Mouse (Mus musculus): Measurements from ENCODE around the gene Prkce. TPM values are rescaled to one million over a fixed set of nuclear protein-coding genes. Genes with fewer than 3 reads are reported as not detected.

The Prkce gene
- total and polyA plus RNA-seq, 2 experiments from 2014 or later = 50.8 to 55.8 TPM

DNA sequence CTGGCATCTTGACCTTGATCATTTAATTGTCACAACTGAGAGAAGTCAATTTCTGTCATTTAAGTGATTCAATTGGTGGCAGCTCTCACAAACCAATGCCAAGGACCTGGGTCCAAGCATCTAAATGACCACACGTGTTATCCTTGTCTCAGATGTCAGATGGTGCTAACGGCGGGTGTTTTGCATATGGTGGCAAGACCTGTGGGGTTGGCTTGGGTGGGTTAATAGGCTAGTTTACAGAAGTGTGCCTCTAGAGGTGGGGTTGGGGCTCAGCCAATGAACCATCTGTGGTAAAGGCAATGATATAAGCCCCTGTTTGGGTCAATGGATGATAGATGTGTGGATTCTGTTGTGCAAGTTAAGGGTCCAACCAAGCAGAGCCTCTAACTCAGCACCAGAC lies 403.7 kb downstream of the Prkce start:
- no peak for ATAC-seq
- WGBS = 88% methylated on average over 3 of the region's 3 CpGs
- no peak for DNase-seq (ENCODE audit: low spot score)
- Histone ChIP-seq H3K36me3 (ENCODE audit: insufficient read depth, low read length) (no peaks in the 10 kb centered on the region), H3K4me2 (ENCODE audit: low read depth, low read length) (no peak overlapping the region), H3K27me3 (ENCODE audit: insufficient read depth, low read length) (no peaks in the 10 kb centered on the region), H3K4me3 (ENCODE audit: low read length) (no peak overlapping the region), H3K9ac (replicated peaks; ENCODE audit: low read length) (no peak overlapping the region), H3K27ac (no peak overlapping the region), H3K4me1 (ENCODE audit: insufficient read depth, low read length) (no peaks in the 10 kb centered on the region), H3K9me3 (ENCODE audit: low read length) (no peaks in the 10 kb centered on the region)
- no peak for TF ChIP-seq CTCF (IDR thresholded peaks at IDR 0.05; ENCODE audit: low read depth)

DNA sequence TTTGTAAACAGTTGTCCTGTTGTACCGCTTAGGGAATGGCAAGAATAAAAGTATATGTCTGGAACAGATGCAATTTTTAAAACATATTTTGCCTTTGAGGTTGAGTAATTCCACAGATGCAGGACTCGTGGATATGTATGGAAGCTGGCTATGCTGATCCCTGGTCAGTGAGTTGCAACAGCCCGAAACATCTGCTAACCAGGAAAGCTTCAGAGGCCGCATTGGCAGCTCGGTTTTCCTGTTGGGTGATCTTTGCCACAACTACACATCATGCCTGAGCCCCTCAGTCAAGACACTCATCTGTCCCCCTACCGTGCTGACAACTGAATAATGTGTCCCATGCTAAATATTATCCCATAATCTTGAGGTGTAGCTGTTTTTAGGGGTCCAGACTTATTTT lies 404.6 kb downstream of the Prkce start:
- Histone ChIP-seq H3K4me3 (ENCODE audit: low read length) (no peak overlapping the region), H3K9ac (replicated peaks; ENCODE audit: low read length) (no peak overlapping the region), H3K36me3 (ENCODE audit: insufficient read depth, low read length) (no peaks in the 10 kb centered on the region), H3K9me3 (ENCODE audit: low read length) (no peaks in the 10 kb centered on the region), H3K4me2 (ENCODE audit: low read depth, low read length) (no peak overlapping the region), H3K4me1 (ENCODE audit: insufficient read depth, low read length) (no peaks in the 10 kb centered on the region), H3K27ac (no peak overlapping the region), H3K27me3 (ENCODE audit: insufficient read depth, low read length) (no peaks in the 10 kb centered on the region)
- no peak for DNase-seq (ENCODE audit: low spot score)
- WGBS = 90% methylated on average over 6 of the region's 6 CpGs
- no peak for ATAC-seq
- TF ChIP-seq CTCF (IDR thresholded peaks at IDR 0.05; ENCODE audit: low read depth) = no peak

DNA sequence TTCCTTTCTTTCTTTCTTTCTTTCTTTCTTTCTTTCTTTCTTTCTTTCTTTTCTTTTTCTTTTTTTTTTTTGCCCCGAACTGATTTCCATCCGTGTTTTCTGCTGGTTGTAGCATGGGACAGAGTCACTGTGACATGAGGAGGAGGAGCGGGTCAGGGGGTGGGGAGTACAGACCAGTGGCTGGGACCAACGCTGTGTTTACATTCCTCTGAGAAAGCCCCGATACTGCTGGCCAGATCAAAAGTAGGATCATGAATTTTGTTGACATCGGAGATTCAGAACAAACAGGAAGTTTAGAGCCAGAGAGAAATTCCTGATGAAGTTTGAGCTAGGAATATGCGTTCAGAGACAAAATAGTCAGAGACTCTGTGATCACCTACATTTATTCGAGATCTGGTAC lies 405.0 kb downstream of the Prkce start:
- Histone ChIP-seq H3K36me3 (ENCODE audit: insufficient read depth, low read length) (no peaks in the 10 kb centered on the region), H3K4me3 (ENCODE audit: low read length) (no peak overlapping the region), H3K4me1 (ENCODE audit: insufficient read depth, low read length) (no peaks in the 10 kb centered on the region), H3K27ac (no peak overlapping the region), H3K9me3 (ENCODE audit: low read length) (no peaks in the 10 kb centered on the region), H3K27me3 (ENCODE audit: insufficient read depth, low read length) (no peaks in the 10 kb centered on the region), H3K4me2 (ENCODE audit: low read depth, low read length) (no peak overlapping the region), H3K9ac (replicated peaks; ENCODE audit: low read length) (no peak overlapping the region)
- ATAC-seq = no peak
- no peak for TF ChIP-seq CTCF (IDR thresholded peaks at IDR 0.05; ENCODE audit: low read depth)
- no peak for DNase-seq (ENCODE audit: low spot score)
- 82% methylated on average over 8 of the region's 8 CpGs for WGBS

DNA sequence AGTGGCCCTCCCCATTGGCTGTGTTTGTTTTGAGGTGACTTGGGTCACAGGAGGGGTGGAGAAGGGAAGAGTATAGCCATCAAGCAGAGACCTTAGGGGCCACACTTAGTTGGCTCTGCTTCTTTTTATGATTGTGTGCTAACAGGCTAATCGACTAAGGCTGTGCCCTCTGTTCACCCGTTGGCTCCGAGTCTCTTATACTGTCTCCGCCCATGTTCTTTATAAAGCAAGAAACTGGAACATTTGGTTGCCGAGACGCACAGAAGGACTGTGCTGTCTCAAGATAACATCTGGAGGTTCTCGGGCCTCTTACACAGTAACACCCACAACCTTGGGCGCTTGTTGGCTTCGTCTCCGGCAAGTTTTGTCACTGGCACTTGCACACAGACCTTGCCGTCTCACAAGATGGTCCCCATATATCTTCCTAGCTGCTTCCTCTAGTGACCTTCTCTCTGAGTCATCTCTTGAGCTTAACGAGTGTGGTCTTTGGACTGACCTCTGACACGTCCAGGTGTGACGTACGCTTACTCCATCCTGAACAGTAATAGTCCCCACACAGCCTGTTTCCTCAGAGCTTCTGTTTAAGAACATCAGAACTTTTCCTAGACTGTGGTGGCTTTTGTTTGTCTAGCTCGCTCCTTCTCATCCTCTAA lies 406.1 kb downstream of the Prkce start:
- H3K27ac ChIP-seq = no peak overlapping the region
- no peak overlapping the region for H3K4me2 ChIP-seq (ENCODE audit: low read depth, low read length)
- H3K4me1 ChIP-seq (ENCODE audit: insufficient read depth, low read length) = no peaks in the 10 kb centered on the region
- 82% methylated on average over 16 of the region's 16 CpGs for WGBS
- no peak overlapping the region for H3K9ac ChIP-seq (replicated peaks; ENCODE audit: low read length)
- no peaks in the 10 kb centered on the region for H3K27me3 ChIP-seq (ENCODE audit: insufficient read depth, low read length)
- H3K4me3 ChIP-seq (ENCODE audit: low read length) = no peak overlapping the region
- TF ChIP-seq CTCF (IDR thresholded peaks at IDR 0.05; ENCODE audit: low read depth) = no peak
- H3K9me3 ChIP-seq (ENCODE audit: low read length) = no peaks in the 10 kb centered on the region
- ATAC-seq = no peak
- H3K36me3 ChIP-seq (ENCODE audit: insufficient read depth, low read length) = no peaks in the 10 kb centered on the region
- DNase-seq (ENCODE audit: low spot score) = no peak

DNA sequence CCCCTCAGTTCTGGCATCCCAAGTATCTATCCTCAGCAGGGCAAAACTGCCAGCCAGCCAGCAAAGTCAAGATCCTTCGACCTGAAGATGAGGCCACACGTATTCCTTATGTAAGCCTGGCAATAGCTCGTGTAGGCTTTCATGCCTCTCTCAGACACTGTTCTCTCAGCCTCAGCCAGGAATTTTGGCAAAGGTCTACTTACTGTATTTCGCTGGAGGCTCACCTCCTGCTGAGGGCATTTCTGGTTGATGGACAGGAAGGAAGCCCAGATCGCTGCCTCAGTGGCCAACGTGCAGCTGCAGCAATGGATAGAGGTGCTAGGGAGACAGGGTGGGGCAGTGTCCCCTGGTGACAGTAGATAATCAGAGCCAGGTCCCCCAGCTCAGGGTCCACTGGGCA lies 413.1 kb downstream of the Prkce start:
- no peak for DNase-seq (ENCODE audit: low spot score)

DNA sequence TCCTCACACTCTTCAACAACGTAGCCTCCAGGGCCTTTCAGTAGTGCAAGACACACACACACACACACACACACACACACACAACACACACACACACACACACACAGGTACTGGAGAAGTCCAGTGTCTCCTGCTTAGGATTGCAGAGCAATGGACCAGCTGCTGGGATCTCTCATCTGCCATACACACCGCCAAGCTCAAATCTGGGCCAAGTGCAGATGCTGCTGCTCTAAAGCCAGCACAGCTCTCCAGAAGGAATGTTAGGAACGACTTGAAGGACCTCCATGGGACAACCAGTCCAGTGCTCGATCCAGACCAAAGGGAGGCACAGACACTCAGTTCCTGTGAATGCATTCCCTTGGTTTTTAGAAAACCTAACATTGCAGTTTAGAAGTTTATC lies 414.8 kb downstream of the Prkce start:
- Histone ChIP-seq H3K4me1 (ENCODE audit: insufficient read depth, low read length) (no peaks in the 10 kb centered on the region), H3K9me3 (ENCODE audit: low read length) (no peaks in the 10 kb centered on the region), H3K4me2 (ENCODE audit: low read depth, low read length) (no peak overlapping the region), H3K36me3 (ENCODE audit: insufficient read depth, low read length) (no peaks in the 10 kb centered on the region), H3K27me3 (ENCODE audit: insufficient read depth, low read length) (no peaks in the 10 kb centered on the region), H3K27ac (no peak overlapping the region), H3K4me3 (ENCODE audit: low read length) (no peak overlapping the region), H3K9ac (replicated peaks; ENCODE audit: low read length) (no peak overlapping the region)
- 78% methylated on average over 4 of the region's 4 CpGs for WGBS
- DNase-seq (ENCODE audit: low spot score) (no peak), ATAC-seq (no peak)
- no peak for TF ChIP-seq CTCF (IDR thresholded peaks at IDR 0.05; ENCODE audit: low read depth)

More for the DNA sequence above, 413.1 kb downstream of the Prkce start:
- H3K4me3 ChIP-seq (ENCODE audit: low read length) = no peak overlapping the region
- H3K36me3 ChIP-seq (ENCODE audit: insufficient read depth, low read length) = no peaks in the 10 kb centered on the region
- H3K27ac ChIP-seq = no peak overlapping the region
- ATAC-seq = no peak
- H3K27me3 ChIP-seq (ENCODE audit: insufficient read depth, low read length) = no peaks in the 10 kb centered on the region
- 49% methylated on average over 6 of the region's 6 CpGs for WGBS
- no peaks in the 10 kb centered on the region for H3K9me3 ChIP-seq (ENCODE audit: low read length)
- H3K9ac ChIP-seq (replicated peaks; ENCODE audit: low read length) = no peak overlapping the region
- TF ChIP-seq CTCF (IDR thresholded peaks at IDR 0.05; ENCODE audit: low read depth) = no peak
- no peaks in the 10 kb centered on the region for H3K4me1 ChIP-seq (ENCODE audit: insufficient read depth, low read length)
- no peak overlapping the region for H3K4me2 ChIP-seq (ENCODE audit: low read depth, low read length)

DNA sequence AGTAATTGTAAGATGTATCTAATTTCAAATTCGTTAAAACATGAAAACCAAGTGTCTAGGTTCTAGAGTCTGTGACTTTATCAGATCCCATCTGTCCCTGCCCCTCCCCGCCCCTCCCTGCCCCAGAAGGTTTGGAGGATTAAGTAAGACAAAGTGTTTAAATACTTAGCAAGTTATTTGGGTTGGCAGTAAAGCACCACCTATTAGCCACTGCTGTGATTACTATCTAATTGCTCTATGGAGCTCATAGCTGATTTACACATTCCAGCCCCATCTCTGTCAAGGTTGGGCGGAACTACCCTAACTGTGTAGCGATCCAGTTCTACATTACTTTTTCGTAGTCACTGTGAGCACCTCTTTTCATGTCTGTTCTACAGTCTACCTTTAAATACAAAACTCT lies 418.9 kb downstream of the Prkce start:
- no peaks in the 10 kb centered on the region for H3K4me1 ChIP-seq (ENCODE audit: insufficient read depth, low read length)
- WGBS = 79% methylated on average over 5 of the region's 5 CpGs
- no peak overlapping the region for H3K9ac ChIP-seq (replicated peaks; ENCODE audit: low read length)
- H3K27me3 ChIP-seq (ENCODE audit: insufficient read depth, low read length) = no peaks in the 10 kb centered on the region
- H3K4me3 ChIP-seq (ENCODE audit: low read length) = no peak overlapping the region
- TF ChIP-seq CTCF (IDR thresholded peaks at IDR 0.05; ENCODE audit: low read depth) = no peak
- H3K27ac ChIP-seq = no peak overlapping the region
- H3K4me2 ChIP-seq (ENCODE audit: low read depth, low read length) = no peak overlapping the region
- H3K36me3 ChIP-seq (ENCODE audit: insufficient read depth, low read length) = no peaks in the 10 kb centered on the region
- no peaks in the 10 kb centered on the region for H3K9me3 ChIP-seq (ENCODE audit: low read length)
- ATAC-seq (no peak), DNase-seq (ENCODE audit: low spot score) (no peak)
